Mouse (Mus musculus) brain, embryonic 14.5 days (tissue): ENCODE data around the gene Sulf2.

Experiments
- CTCF ChIP-seq: fragments of 200-500 bp; IDR thresholded peaks from 2 replicates; pipeline ENCODE4 v1.5.1; 2012; ENCODE audit warnings: inconsistent platforms, mild to moderate bottlenecking, moderate library complexity, borderline replicate concordance; ENCODE audit not compliant: insufficient read depth, insufficient read length; ENCODE audit errors: extremely low read depth
- POLR2A ChIP-seq: fragments of 200-500 bp; IDR thresholded peaks from 2 replicates; pipeline ENCODE4 v1.6.1; 2012; ENCODE audit warnings: mild to moderate bottlenecking, inconsistent platforms, borderline replicate concordance; ENCODE audit not compliant: poor library complexity, insufficient read depth, insufficient read length, severe bottlenecking; ENCODE audit errors: extremely low read depth

DNA sequence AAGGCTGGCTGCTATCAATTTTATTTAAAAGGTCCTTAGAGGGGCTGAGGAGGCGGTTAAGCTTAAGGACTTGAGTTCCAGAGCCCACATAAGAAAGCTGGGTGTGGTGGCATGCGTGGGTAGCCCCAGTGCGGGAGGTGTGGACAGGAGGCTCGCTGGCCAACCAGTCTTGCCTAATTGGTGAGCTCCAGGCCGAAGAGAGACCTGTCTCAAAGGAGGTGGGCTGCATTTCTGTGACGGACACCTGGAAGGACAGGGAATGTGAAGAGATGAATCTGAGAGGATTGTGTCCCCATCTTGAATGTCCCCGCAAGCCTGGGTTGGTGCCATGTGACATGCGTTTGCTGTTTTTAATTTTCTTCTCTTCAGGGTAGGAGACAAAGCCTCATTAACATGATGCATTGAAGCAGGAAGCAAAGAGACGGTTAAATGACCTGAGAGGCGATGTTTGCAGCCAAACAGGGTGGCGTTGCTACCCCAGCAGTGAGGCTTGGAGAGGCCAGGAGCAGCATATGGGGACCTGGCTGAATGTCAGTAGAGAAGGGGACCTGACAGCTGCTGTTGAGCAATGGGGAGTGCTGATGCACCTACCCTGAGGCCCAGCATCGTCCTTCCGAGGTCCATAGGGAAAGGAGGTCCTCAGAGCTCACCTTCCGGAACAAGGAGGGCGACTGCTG is 26.7 kb upstream of the Sulf2 start:
- TF ChIP-seq CTCF (no peak), POLR2A (no peak)
